Mouse (Mus musculus) hindbrain, embryonic 16.5 days (tissue): ENCODE data around the gene Pkd1l3. TPM values are rescaled to one million over a fixed set of nuclear protein-coding genes. Genes with fewer than 3 reads are reported as not detected.

Experiments
- polyA plus RNA-seq: library from polyadenylated mRNA; unstranded; fragments of >200 nt; fragmentation: Nextera tagmentation; extraction: Ambion mirVana; gene quantifications from 2 replicates; pipeline ENCODE4 v1.2.1, GENCODE M21; 2015

Gene Pkd1l3
- polyA plus RNA-seq, 1 experiment from 2014 or later, result 0.13 TPM

Other genes with a start within 250 kb of the Pkd1l3 start
- 1.3 and 2.0 TPM in 2 replicates for gene Pmfbp1, start 120.5 kb upstream of the Pkd1l3 start, polyA plus RNA-seq
- 14.4 and 16.8 TPM in 2 replicates for gene Dhx38, start 48.7 kb upstream of the Pkd1l3 start, polyA plus RNA-seq
- gene Txnl4b, start 48.6 kb upstream of the Pkd1l3 start, polyA plus RNA-seq, result 29.4 and 31.4 TPM in 2 replicates
- 0.39 and 0.79 TPM in 2 replicates for gene Hp, start 35.3 kb upstream of the Pkd1l3 start, polyA plus RNA-seq
- gene Dhodh, start 5.8 kb upstream of the Pkd1l3 start, polyA plus RNA-seq, result 31.3 and 34.3 TPM in 2 replicates
- 132 and 147 TPM in 2 replicates for gene Ist1, start 78.7 kb downstream of the Pkd1l3 start, polyA plus RNA-seq
- 58.7 and 63.2 TPM in 2 replicates for gene Zfp821, start 91.0 kb downstream of the Pkd1l3 start, polyA plus RNA-seq
- 3.9 and 4.0 TPM in 2 replicates for gene Atxn1l, start 123.2 kb downstream of the Pkd1l3 start, polyA plus RNA-seq
- gene Ap1g1, start 164.0 kb downstream of the Pkd1l3 start, polyA plus RNA-seq, result 42.7 and 50.3 TPM in 2 replicates